Mouse (Mus musculus) urinary bladder, adult 18-20 months (tissue): ENCODE results near the gene Intu.

Experiments used
- DNase-seq, 2 experiments: peaks; one replicate each; pipeline ENCODE4 v3.0.0; 2022; ENCODE audit warnings: low spot score in 2 of 2, mixed read lengths in 2 of 2

Gene Intu

DNA sequence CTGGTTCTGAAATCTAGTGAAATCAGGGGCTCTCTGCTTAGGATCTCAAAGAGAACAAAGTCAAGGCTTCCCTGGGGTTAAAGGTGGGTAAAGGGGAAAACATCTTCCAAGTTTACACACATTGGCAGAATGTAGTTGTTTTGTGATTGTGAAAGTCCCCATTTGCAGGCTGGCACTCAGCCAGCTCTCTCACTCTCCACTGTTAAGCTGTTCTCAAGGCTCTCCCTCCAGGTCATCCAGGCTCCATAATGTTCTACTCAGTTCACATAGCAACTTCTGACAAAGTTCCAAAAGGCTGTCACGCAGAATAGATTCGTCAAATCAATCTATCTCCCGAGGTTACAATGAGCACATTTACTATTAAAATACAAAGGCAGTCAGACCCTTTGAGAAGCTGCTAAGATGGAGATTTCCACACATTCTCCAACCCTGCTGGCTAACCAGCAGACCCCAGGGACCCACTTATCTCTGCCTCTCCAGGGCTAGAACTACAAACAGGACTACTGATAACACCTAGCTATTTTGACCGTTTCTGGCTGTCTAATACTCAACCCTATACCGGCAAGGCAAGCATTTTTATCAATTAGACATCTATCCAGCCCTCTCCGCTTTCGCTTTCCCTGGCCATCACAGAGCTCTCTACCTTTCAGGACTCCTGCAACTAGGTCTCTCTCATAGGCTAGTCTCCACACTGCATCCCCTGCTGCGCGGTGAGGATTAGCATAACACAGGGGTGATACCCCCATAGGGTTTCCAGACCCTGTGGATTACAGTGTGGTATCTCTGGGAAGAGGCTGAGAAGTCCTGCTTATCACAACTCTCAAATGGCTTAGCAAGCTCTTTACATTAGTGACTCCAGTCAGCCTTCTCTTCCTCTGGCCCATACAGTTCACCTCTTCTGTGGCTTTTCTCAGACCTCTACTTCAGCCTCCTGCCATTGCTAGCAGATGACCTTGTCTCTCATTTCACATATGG is 2.8 kb upstream of the Intu start:
- DNase-seq, result no peak

GRCm38 (mm10) chr3:40528958-40529357 is 2.1 kb upstream of the Intu start:
- DNase-seq, result no peak

DNA sequence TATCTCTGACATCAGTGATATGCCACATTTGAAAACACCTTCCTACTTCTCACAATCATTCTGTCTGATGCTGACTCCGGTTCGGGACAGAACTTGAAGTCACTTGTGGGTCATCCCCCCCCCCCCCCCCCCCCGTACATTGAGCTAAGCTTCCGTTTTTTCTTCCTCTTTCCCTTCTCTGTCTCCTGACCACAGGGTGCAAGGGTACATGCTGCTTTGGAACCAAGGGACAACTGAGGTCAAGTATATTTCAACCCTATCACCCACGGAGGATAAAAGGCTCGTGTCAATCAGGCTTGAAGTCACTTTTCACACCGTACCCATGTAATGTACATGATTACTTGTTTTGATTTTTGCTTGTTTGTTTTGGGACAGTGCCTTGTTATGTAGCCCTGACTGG is 241 bp upstream of the Intu start:
- no peak for DNase-seq

DNA sequence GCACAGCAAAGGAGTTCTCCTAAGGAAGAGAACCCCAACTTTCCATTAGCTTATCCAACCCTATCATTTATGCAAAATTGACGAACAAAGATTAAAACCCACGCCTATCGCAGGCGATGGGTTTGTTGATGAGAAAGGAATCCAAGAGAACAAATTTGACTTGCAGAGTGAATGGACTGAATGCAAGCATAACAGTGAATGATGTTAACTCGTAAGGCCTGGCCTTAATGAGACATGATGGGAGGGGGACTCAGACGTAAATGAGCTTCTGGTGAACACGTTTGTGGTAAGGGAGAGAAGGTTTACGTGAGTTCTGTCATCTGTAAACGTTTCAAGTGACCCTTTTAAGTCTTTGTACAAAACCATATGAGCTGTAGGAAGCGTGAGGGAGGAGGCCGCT is 1.2 kb downstream of the Intu start:
- no peak for DNase-seq

GRCm38 (mm10) chr3:40534141-40534540 is 3.1 kb downstream of the Intu start:
- no peak for DNase-seq

- DNase-seq, result peak; percentile 78 to 86
Observed at GRCm38 (mm10) chr3:40540567-40541554, 9.8 kb downstream of the Intu start.

DNA sequence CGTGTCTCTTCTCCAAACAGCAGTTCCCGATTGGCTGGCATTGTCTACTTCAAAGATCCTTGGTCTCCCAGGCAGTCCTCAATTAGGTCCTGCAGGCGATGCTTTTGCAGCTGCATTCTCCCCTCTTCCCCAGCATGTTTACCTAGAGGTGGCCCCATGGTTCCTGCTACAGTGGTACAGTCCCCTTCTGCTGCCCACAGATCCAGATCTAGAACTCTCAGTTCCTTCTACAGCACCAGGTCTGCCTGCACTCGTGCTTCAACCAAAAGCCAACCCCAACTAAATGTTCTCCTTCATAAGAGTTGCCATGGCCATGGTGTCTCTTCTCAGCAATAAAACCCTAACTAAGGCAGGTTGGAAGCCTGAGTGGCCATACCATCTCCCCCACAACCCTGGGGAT is 15.5 kb downstream of the Intu start:
- DNase-seq, result no peak

DNA sequence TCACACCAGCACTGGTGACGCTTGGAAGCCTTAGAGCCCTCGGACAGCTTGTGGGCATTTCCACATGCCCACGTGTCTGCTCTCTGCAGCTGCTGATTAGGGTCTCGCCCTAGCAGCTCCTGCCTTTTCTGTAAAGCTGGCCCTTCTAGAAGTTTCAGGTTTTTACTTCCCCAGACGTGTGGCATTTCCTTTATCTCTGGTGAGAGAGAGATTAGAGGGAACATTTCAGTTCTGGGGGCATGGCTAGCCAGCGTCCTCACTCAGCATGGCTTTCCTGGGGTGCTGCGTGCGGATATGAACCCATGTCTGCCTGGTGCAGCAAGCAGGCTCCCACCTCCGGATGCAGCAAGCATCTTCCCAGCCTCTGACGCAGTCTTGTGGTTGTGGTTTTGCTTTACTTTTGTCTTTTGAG is 121.9 kb downstream of the Intu start:
- DNase-seq, result no peak

DNA sequence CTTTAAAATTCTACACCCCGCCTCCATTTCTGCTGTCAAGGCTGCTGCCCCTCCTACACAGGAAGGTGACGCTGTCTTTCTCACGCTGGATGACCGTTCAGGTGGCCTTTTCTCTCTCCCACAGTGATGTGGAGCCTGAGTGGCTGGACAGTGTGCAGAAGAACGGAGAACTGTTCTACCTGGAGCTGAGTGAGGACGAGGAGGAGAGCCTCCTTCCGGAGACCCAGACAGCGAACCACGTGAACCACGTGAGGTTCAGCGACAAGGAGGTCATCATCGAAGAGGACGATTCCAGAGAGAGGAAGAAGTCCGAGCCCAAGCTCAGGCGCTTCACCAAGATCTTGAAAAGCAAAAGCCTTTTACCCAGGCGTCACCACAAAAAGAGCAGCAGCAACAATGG is 122.5 kb downstream of the Intu start:
- no peak for DNase-seq

- no peak for DNase-seq
Observed at GRCm38 (mm10) chr3:40654028-40654427, 122.9 kb downstream of the Intu start.

- no peak for DNase-seq
Observed at GRCm38 (mm10) chr3:40655571-40655970, 124.5 kb downstream of the Intu start.

- DNase-seq, result no peak
Observed at GRCm38 (mm10) chr3:40656339-40656738, 125.3 kb downstream of the Intu start.

DNA sequence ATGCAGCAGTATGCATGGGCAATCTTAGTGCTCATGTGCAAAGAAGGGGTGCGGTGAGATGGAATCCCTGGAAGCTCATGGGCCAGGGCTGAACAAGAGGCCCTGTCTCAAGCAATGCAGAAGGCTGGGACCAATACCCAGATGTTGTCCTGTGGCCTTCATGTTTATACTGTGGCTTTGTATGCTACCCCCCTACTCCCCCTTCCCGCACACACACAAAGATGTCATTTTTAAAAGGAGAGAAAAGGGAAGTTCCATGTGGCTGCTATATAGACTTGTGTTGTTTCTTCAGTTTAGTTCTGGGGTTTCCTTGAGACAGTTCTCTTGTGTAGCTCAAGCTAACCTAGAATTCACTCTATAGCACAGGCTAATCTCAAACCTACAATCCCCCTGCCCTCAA is 129.1 kb downstream of the Intu start:
- no peak for DNase-seq

GRCm38 (mm10) chr3:40666109-40666508 is 135.0 kb downstream of the Intu start:
- no peak for DNase-seq

DNA sequence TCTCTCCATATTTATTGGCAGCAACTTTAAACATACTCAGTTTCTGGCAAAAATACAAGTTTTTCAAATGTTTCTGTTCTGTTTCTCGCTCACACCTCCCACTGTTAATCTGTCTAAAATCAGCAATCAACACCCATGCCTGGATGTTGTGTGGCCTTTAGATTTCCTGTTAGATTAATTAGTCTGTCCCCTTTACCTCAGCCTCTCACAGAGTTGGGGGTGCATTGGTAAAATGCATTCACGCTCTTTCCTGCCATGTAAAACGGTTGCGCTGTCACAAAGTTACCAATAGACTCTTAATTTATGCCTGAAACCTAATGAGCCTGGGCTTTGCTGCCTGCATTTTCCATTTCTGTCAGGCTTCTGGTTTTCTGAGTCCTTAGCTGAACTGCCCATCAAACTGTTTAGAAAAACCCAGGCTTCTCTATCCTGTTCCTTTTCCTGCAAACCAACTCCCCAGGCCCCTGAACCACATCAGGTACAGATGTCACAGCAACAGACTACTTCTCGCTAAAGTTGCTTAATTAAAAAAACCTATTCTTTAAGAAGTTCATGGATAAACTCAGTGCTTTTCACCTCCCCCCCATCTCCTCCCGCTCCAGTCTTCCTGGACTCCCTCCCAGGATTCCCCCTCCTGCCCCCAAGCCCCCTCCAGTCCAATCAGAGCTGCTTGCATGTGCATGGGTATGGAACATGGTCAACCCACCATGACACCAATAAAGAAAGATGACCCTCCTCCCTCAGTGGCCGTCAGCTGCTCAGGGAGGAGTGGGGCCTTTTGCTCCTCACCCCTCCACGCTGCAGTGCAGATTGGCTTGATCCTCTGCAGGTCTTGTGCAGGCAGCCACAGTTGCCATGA is 136.0 kb downstream of the Intu start:
- no peak for DNase-seq

- DNase-seq, result no peak
Observed at GRCm38 (mm10) chr3:40668889-40669288, 137.8 kb downstream of the Intu start.

GRCm38 (mm10) chr3:40669395-40669794 is 138.3 kb downstream of the Intu start:
- DNase-seq, result no peak

DNA sequence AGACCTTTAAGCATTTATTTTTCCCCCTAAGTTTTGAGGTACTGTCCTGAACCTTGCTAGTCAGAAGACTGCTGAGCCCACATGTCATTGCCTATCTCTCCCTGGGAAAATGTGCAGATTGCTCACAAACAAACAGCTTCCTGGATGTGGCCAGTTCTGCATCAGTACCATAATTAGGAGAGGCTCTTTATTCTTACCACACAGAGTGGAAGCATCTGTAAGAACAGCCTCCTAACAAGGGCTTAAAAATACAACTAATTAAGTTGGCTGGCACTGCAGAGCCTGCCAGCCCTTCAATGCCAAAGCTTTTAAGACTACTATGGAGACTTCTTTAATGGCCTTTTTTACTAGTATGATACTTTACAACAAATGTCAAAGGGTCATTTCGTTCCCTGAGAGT is 142.4 kb downstream of the Intu start:
- DNase-seq, result no peak

GRCm38 (mm10) chr3:40674873-40675405 is 143.9 kb downstream of the Intu start:
- DNase-seq, result no peak

DNA sequence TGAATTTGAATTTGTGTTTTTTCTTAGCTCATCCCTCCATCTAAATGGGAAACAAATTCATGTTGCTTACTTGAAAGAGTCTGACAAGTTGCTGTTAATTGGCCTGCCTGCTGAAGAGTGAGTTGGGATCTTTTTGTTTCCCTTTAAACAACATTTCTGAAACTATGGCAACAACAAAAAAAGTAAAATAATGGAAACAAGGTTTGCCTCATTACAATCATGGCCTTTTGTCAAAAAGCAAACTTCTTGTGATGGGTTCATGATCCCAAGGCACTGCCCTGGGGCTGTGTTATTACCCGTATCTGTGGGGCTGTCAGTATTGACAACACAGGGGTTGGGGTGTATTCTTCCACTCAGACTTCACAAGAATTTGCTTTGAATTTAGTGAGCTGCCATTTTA is 147.8 kb downstream of the Intu start:
- no peak for DNase-seq

GRCm38 (mm10) chr3:40682404-40682803 is 151.3 kb downstream of the Intu start:
- peak in 1 of 2 experiments; percentile 13 for DNase-seq
